Comparison of ENCODE assay signal across 9 mouse cellular contexts in the genomic region with DNA sequence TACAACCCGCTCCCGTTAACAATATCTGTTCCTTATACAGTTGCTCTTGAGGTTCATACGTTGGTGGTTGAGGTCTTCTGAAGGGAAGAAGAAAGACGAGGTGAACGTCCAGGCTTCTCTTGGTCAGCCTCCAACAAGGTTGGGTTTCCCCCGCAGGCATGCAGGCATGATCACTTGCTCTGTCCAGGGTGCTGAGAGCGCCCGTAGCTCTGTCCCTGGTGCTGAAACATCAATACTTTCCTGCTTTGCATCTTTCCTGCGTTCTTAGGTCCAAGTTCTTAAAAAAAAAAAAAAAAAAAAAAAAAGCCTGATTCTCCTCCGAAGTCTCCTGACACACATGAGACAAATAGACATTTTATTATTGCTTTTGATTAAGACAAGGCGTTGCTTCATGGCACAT. TPM values are rescaled to one million over a fixed set of nuclear protein-coding genes. Genes with fewer than 3 reads are reported as not detected.
DNase-seq lines count a peak whose midpoint lies in the region; ATAC-seq and TF ChIP-seq lines count a peak whose summit lies in the region.
"Had no signal": no experiment of that assay in that cellular context is flagged by ENCODE, and none has a peak within 500 bp of the region (broad histone marks: within the 10 kb centered on the region; RNA-seq: fewer than 3 reads in every experiment).

No protein-coding gene starts in this region.

- no peaks in the 10 kb centered on the region for H3K9me3 ChIP-seq in kidney, embryonic 15.5 days (replicated peaks)
- H3K9me3 ChIP-seq in forebrain, embryonic 13.5 days (replicated peaks), result no peaks in the 10 kb centered on the region
- H3K9me3 ChIP-seq in hindbrain, postnatal 0 days (ENCODE audit: low read length), result no peaks in the 10 kb centered on the region

- no peak overlapping the region for H3K4me3 ChIP-seq in kidney, adult 2 months (ENCODE audit: insufficient read depth, low read depth, low read length)
- H3K4me3 ChIP-seq in kidney, embryonic 15.5 days (replicated peaks), result no peak overlapping the region
- no peak overlapping the region for H3K4me3 ChIP-seq in forebrain, embryonic 13.5 days
- 0 out of 2 replicates have a peak overlapping the region, but pooled peaks have one; percentile 33 for H3K4me3 ChIP-seq in hindbrain, postnatal 0 days (ENCODE audit: low read length)

- TF ChIP-seq POLR2A in kidney, adult 2 months (IDR thresholded peaks at IDR 0.05; ENCODE audit: low read depth, low read length), result no peak

- no peak for ATAC-seq in kidney, embryonic 15.5 days (replicated peaks; ENCODE audit: low FRiP score)
- no peak for ATAC-seq in forebrain, embryonic 13.5 days
- ATAC-seq in hindbrain, postnatal 0 days, result no peak
- peak; percentile 91 for ATAC-seq in megakaryocyte progenitor cell, adult 5-6 weeks (replicated peaks; ENCODE audit: poor library complexity)
- ATAC-seq in activated CD4-positive, CD25-positive, alpha-beta regulatory T cell, adult 4 months, result no peak

- peak; percentile 76 for DNase-seq in kidney, adult 2 months
- peak; percentile 66 for DNase-seq in ZHBTc4 (ENCODE audit: low read depth, low spot score)
- peak; percentile 64 for DNase-seq in hindbrain, postnatal 0 days (ENCODE audit: low spot score)
- DNase-seq in skeletal muscle tissue, adult 2 months (ENCODE audit: low read depth, low spot score), result peak; percentile 40

- H3K4me2 ChIP-seq in kidney, embryonic 15.5 days, result no peak overlapping the region
- peak overlapping the region; percentile 58; the same call in 1 of the 2 replicates for H3K4me2 ChIP-seq in forebrain, embryonic 13.5 days
- peak overlapping the region; percentile 55 for H3K4me2 ChIP-seq in hindbrain, postnatal 0 days (ENCODE audit: low read depth, low read length)

- H3K4me1 ChIP-seq in kidney, adult 2 months (ENCODE audit: control insufficient read depth, insufficient read depth, low read length), result no peaks in the 10 kb centered on the region
- peaks cover 42% of the 10 kb centered on the region for H3K4me1 ChIP-seq in kidney, embryonic 15.5 days
- H3K4me1 ChIP-seq in forebrain, embryonic 13.5 days, result peaks cover 44% of the 10 kb centered on the region
- H3K4me1 ChIP-seq in hindbrain, postnatal 0 days (ENCODE audit: insufficient read depth, low read length), result no peaks in the 10 kb centered on the region

- H3K27me3 ChIP-seq in kidney, adult 2 months (replicated peaks; ENCODE audit: control insufficient read depth, insufficient read depth, low read length), result peaks cover 3% of the 10 kb centered on the region; the same call in 1 of the 2 replicates
- peaks cover 48% of the 10 kb centered on the region for H3K27me3 ChIP-seq in kidney, embryonic 15.5 days
- H3K27me3 ChIP-seq in forebrain, embryonic 13.5 days, result peaks cover 41% of the 10 kb centered on the region
- H3K27me3 ChIP-seq in hindbrain, postnatal 0 days (ENCODE audit: insufficient read depth, low read length), result peaks cover 24% of the 10 kb centered on the region; the same call in 1 of the 2 replicates

- TF ChIP-seq CTCF in kidney, adult 2 months (conservative IDR thresholded peaks at IDR 0.05; ENCODE audit: insufficient read depth, insufficient read length, low read depth, low read length), result no peak
- no peak for TF ChIP-seq CTCF in hindbrain, postnatal 0 days (IDR thresholded peaks at IDR 0.05; ENCODE audit: low read depth)

- H3K9ac ChIP-seq in kidney, embryonic 15.5 days, result no peak overlapping the region
- no peak overlapping the region for H3K9ac ChIP-seq in forebrain, embryonic 13.5 days
- no peak overlapping the region for H3K9ac ChIP-seq in hindbrain, postnatal 0 days (replicated peaks; ENCODE audit: low read length)

- WGBS in kidney, adult 2 months, result 3% methylated on average over 11 of the region's 11 CpGs
- WGBS in kidney, embryonic 15.5 days, result 2% methylated on average over 11 of the region's 11 CpGs
- 6% methylated on average over 11 of the region's 11 CpGs for WGBS in forebrain, embryonic 13.5 days
- 8% methylated on average over 11 of the region's 11 CpGs for WGBS in hindbrain, postnatal 0 days

- H3K36me3 ChIP-seq in kidney, adult 2 months (ENCODE audit: control insufficient read depth, insufficient read depth, low read length), result no peaks in the 10 kb centered on the region
- H3K36me3 ChIP-seq in kidney, embryonic 15.5 days, result no peaks in the 10 kb centered on the region
- H3K36me3 ChIP-seq in forebrain, embryonic 13.5 days (ENCODE audit: poor library complexity, severe bottlenecking), result no peaks in the 10 kb centered on the region
- no peaks in the 10 kb centered on the region for H3K36me3 ChIP-seq in hindbrain, postnatal 0 days (ENCODE audit: insufficient read depth, low read length)

- no peak overlapping the region for H3K27ac ChIP-seq in kidney, adult 2 months (ENCODE audit: insufficient read depth, low read depth, low read length)
- H3K27ac ChIP-seq in kidney, embryonic 15.5 days, result no peak overlapping the region
- no peak overlapping the region for H3K27ac ChIP-seq in forebrain, embryonic 13.5 days
- H3K27ac ChIP-seq in hindbrain, postnatal 0 days, result no peak overlapping the region

RNA-seq across cellular contexts. Expression of a gene that starts 2.0 kb away (rescaled TPM):
- polyA plus RNA-seq in kidney, adult 2 months (2012; rRNA removed), result not detected in 2 replicates
- 0.17 and 0.18 TPM in 2 replicates for polyA plus RNA-seq in kidney, embryonic 15.5 days (2015; fragmentation: Nextera tagmentation; extraction: Ambion mirVana)
- 0.15 and 0.34 TPM in 2 replicates for polyA plus RNA-seq in forebrain, embryonic 13.5 days (2015; fragmentation: Nextera tagmentation; extraction: Ambion mirVana)
- total RNA-seq in hindbrain, postnatal 0 days (2014; rRNA removed), result not detected in 2 replicates
- 0.05 TPM in 1 of 2 replicates, not detected in the other for polyA plus RNA-seq in hindbrain, postnatal 0 days (2015; fragmentation: Nextera tagmentation; extraction: Ambion mirVana)
- total RNA-seq in megakaryocyte progenitor cell, adult 5-6 weeks (2015), result 3.7 and 4.7 TPM in 2 replicates
- total RNA-seq in megakaryocyte progenitor cell, adult 5-6 weeks (2017), result 27.4 and 31.2 TPM in 2 replicates
- polyA plus RNA-seq in activated CD4-positive, CD25-positive, alpha-beta regulatory T cell, adult 4 months (2017; shearing (Covaris generic)), result not detected
- total RNA-seq: left cerebral cortex, postnatal 25 days had no signal

RNA-seq across cellular contexts. Expression of a gene that starts 19.9 kb away (rescaled TPM):
- 32.0 and 37.0 TPM in 2 replicates for polyA plus RNA-seq in kidney, adult 2 months (2012; rRNA removed)
- polyA plus RNA-seq in kidney, embryonic 15.5 days (2015; fragmentation: Nextera tagmentation; extraction: Ambion mirVana), result 47.4 and 48.4 TPM in 2 replicates
- 47.1 and 47.6 TPM in 2 replicates for polyA plus RNA-seq in forebrain, embryonic 13.5 days (2015; fragmentation: Nextera tagmentation; extraction: Ambion mirVana)
- total RNA-seq in hindbrain, postnatal 0 days (2014; rRNA removed), result 43.1 and 49.5 TPM in 2 replicates
- polyA plus RNA-seq in hindbrain, postnatal 0 days (2015; fragmentation: Nextera tagmentation; extraction: Ambion mirVana), result 41.5 and 41.8 TPM in 2 replicates
- 27.0 and 31.5 TPM in 2 replicates for total RNA-seq in megakaryocyte progenitor cell, adult 5-6 weeks (2015)
- 28.2 and 30.1 TPM in 2 replicates for total RNA-seq in megakaryocyte progenitor cell, adult 5-6 weeks (2017)
- polyA plus RNA-seq in activated CD4-positive, CD25-positive, alpha-beta regulatory T cell, adult 4 months (2017; shearing (Covaris generic)), result 10 to 100 TPM; 16.7 to 20.0 TPM

RNA-seq across cellular contexts. Expression of a gene that starts 33.0 kb away (rescaled TPM):
- 0.52 and 0.81 TPM in 2 replicates for polyA plus RNA-seq in kidney, adult 2 months (2012; rRNA removed)
- not detected in 2 replicates for polyA plus RNA-seq in kidney, embryonic 15.5 days (2015; fragmentation: Nextera tagmentation; extraction: Ambion mirVana)
- not detected in 2 replicates for polyA plus RNA-seq in forebrain, embryonic 13.5 days (2015; fragmentation: Nextera tagmentation; extraction: Ambion mirVana)
- not detected in 2 replicates for total RNA-seq in hindbrain, postnatal 0 days (2014; rRNA removed)
- polyA plus RNA-seq in hindbrain, postnatal 0 days (2015; fragmentation: Nextera tagmentation; extraction: Ambion mirVana), result not detected in 2 replicates
- total RNA-seq in megakaryocyte progenitor cell, adult 5-6 weeks (2015), result not detected in 2 replicates
- total RNA-seq in megakaryocyte progenitor cell, adult 5-6 weeks (2017), result not detected in 2 replicates
- polyA plus RNA-seq in activated CD4-positive, CD25-positive, alpha-beta regulatory T cell, adult 4 months (2017; shearing (Covaris generic)), result under 1 TPM; 0.33 to 0.37 TPM
- total RNA-seq: left cerebral cortex, postnatal 25 days had no signal

RNA-seq across cellular contexts. Expression of a gene that starts 40.0 kb away (rescaled TPM):
- polyA plus RNA-seq in kidney, adult 2 months (2012; rRNA removed), result 0.69 and 1.0 TPM in 2 replicates
- polyA plus RNA-seq in kidney, embryonic 15.5 days (2015; fragmentation: Nextera tagmentation; extraction: Ambion mirVana), result 3.9 and 4.4 TPM in 2 replicates
- polyA plus RNA-seq in forebrain, embryonic 13.5 days (2015; fragmentation: Nextera tagmentation; extraction: Ambion mirVana), result 0.47 and 0.53 TPM in 2 replicates
- total RNA-seq in hindbrain, postnatal 0 days (2014; rRNA removed), result 1.7 and 2.8 TPM in 2 replicates
- 5.9 and 6.7 TPM in 2 replicates for polyA plus RNA-seq in hindbrain, postnatal 0 days (2015; fragmentation: Nextera tagmentation; extraction: Ambion mirVana)
- 0.77 and 2.2 TPM in 2 replicates for total RNA-seq in megakaryocyte progenitor cell, adult 5-6 weeks (2015)
- 0.37 and 0.71 TPM in 2 replicates for total RNA-seq in megakaryocyte progenitor cell, adult 5-6 weeks (2017)
- 10 to 100 TPM; 15.7 to 20.2 TPM for polyA plus RNA-seq in activated CD4-positive, CD25-positive, alpha-beta regulatory T cell, adult 4 months (2017; shearing (Covaris generic))

RNA-seq across cellular contexts. Expression of a gene that starts 52.2 kb away (rescaled TPM):
- 12.2 and 21.9 TPM in 2 replicates for polyA plus RNA-seq in kidney, adult 2 months (2012; rRNA removed)
- polyA plus RNA-seq in kidney, embryonic 15.5 days (2015; fragmentation: Nextera tagmentation; extraction: Ambion mirVana), result 2,667 and 2,783 TPM in 2 replicates
- polyA plus RNA-seq in forebrain, embryonic 13.5 days (2015; fragmentation: Nextera tagmentation; extraction: Ambion mirVana), result 3,166 and 3,367 TPM in 2 replicates
- 195 and 225 TPM in 2 replicates for total RNA-seq in hindbrain, postnatal 0 days (2014; rRNA removed)
- 1,094 and 1,203 TPM in 2 replicates for polyA plus RNA-seq in hindbrain, postnatal 0 days (2015; fragmentation: Nextera tagmentation; extraction: Ambion mirVana)
- 2,294 and 2,610 TPM in 2 replicates for total RNA-seq in megakaryocyte progenitor cell, adult 5-6 weeks (2015)
- total RNA-seq in megakaryocyte progenitor cell, adult 5-6 weeks (2017), result 1,024 and 1,057 TPM in 2 replicates
- 100 to 1,000 TPM; 478 to 642 TPM for polyA plus RNA-seq in activated CD4-positive, CD25-positive, alpha-beta regulatory T cell, adult 4 months (2017; shearing (Covaris generic))
